Mouse (Mus musculus) Patski (cell line): ENCODE measurements around the gene Bace1. TPM values are rescaled to one million over a fixed set of nuclear protein-coding genes. Genes with fewer than 3 reads are reported as not detected.

Source experiments
- ATAC-seq: fragments of 100-300 bp; one replicate; pipeline ENCODE4 v1.8.0; 2021
- CTCF ChIA-PET: fragments of 350-600 bp; sonication (Branson Sonifier 250); formaldehyde crosslinking; loops from one replicate; lab custom pipeline; 2022; ENCODE audit warnings: inconsistent platforms; lab: Charles Lee
- POLR2A ChIA-PET: fragments of 350-600 bp; sonication (Branson Sonifier 250); formaldehyde crosslinking; loops from one replicate; lab custom pipeline; 2022; ENCODE audit warnings: antibody characterized with exemption, inconsistent platforms; lab: Charles Lee
- DNase-seq: peaks from one replicate; pipeline ENCODE4 v3.0.0-alpha.2; 2011; ENCODE audit warnings: low read depth, low spot score
- H3K27me3 ChIP-seq: fragments of 371-371 bp; one replicate; pipeline ENCODE4 v1.5.1; 2021
- CTCF ChIP-seq: fragments of 100-300 bp; IDR thresholded peaks from one replicate; pipeline ENCODE4 v1.5.1; 2021
- in situ Hi-C: fragments of 300-500 bp; cut with MboI; formaldehyde crosslinking; loops from 3 replicates; pipeline ENCODE4 v1.11.1; 2018; ENCODE audit warnings: low pct_unique_long_range_greater_than_20kb, mixed read lengths
- polyA plus RNA-seq: library from polyadenylated mRNA; unstranded; gene quantifications from one replicate; pipeline ENCODE4 v1.2.3, GENCODE M21; 2021

The Bace1 gene
- polyA plus RNA-seq, 1 experiment from 2014 or later: 23.2 TPM

DNA sequence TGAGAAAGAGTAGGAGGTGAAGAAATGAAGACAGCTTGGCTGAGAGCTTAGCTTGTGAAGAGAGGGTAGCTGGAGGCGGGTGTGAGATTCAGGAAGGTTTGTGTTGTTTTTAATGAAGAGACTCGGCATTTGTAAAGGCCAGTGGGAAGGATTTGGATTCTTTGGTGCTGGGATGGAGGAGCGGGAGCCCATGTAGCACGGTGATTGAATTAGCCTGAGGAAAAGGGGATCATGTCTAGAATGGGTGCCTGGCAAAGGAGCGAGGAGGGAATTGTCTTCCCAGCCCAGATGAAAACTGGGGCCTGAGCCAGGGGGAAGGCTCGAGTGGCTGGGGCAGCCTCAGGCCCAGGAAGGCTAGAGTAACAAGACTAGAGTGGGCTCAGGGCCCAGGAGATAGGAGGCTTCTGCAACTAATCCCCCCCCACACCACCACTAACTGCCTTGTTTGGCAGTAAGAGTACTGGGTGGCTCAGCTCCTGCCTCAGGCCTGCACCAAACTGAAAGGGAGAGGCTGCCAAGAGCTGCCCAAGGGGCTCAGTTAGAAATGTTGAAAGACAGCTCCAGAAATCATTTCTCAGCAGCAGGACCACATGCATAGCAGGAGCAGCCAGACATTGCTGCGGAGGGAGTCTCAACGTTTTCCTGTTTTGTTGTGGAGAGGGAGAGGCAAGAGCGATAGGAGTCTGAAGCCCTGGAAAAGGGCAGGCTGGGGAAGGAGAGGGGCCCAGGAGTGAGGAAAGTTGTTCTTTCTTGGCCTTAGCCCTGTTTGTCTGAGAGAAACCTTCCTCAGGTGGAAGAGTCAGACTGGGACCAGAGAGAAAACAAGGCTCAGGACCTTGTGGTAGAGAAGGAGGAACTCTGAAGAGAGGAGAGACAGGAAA lies 11.4 kb downstream of the Bace1 start:
- DNase-seq (no peak), ATAC-seq (no peak)
- ChIA-PET CTCF (interaction anchor here (1.1 kb wide), 1 partner anchor 9 kb away, joined by 3 read pairs; no protein-coding TSS in a partner anchor), POLR2A (no interaction called here)
- in situ Hi-C loops: no loop called here
- TF ChIP-seq CTCF: no peak
- H3K27me3 ChIP-seq: no peaks in the 10 kb centered on the region

DNA sequence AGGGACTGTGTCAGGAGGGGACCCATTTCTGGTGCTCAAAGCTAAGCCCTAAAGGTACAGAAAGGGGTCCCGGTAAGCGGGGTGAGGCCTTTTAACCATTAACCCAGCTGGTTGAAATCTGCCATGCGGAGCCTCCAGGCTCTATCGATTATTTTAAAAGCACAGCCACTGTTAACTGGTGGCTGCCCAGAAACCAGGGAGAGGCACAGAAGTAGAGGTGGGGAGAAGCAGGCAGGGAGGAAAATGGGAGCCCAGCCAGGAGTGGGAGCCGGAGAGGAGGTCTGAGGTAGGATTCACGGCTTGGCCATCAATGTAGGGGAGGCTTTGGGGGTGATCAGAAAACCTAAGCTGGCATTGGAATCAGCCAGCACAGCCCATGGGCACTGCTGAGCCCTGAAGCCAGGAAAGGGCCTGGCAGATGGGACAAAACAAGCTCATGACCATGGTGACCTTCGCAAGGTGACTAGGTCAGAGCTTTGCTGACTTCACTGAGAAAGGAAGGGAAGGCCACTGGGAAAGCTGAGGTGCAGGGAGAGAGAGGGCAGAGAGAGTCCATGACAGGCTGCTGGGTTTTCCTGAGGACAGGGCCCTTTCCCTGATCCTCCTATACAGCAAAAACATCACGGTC lies 12.3 kb downstream of the Bace1 start:
- ATAC-seq: no peak
- TF ChIP-seq CTCF: no peak
- no peak for DNase-seq
- no peaks in the 10 kb centered on the region for H3K27me3 ChIP-seq
- POLR2A ChIA-PET: no interaction called here
- CTCF ChIA-PET: interaction anchor here (1.1 to 1.9 kb wide), 2 partner anchors 8 to 12 kb away, joined by 3 to 6 read pairs; partner anchors contain the start of gene Bace1
- in situ Hi-C loops: no loop called here

DNA sequence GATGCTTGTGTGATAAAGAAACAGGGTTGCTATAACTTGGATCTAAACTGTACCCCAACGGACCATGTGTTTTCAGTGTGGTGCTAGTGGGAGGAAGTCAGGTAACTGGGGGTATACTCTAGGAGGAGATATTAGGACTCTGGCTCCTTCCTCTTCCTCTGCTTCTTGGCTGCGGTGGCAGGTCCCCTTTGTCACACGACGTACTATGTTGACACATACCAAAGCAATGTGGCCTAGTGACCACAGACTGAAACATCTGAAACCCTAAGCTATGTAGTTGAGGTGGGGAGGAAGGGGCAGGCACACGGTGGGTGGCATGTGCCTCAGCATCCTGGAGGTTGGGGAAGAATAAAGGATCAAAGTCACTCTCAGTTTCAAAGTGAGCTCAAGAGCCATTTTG lies 12.9 kb downstream of the Bace1 start:
- in situ Hi-C loops: no loop called here
- DNase-seq (no peak), ATAC-seq (no peak)
- POLR2A ChIA-PET: no interaction called here
- no peaks in the 10 kb centered on the region for H3K27me3 ChIP-seq
- CTCF ChIA-PET: interaction anchor here (1.9 kb wide), 1 partner anchor 13 kb away, joined by 6 read pairs; the partner anchor contains the start of gene Bace1
- no peak for TF ChIP-seq CTCF

DNA sequence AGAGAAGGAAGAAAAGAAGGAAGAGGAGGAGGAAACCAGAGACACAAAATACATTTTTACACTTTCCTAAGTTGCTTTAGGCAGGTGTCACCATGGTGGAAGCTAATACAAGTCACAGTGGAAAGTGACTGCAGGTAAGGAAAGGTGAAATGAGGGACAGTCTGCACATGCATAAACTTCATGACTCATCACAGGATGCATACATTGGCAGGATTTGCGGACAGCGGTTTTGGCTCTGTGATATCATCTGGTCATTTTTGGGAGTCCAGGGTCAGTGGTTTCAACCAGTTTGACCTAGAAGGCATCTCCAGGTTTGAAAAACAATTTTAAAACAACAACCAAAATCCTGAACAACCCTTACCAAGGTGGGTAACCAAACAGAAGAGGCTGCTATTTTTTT lies 13.4 kb downstream of the Bace1 start:
- CTCF ChIA-PET: interaction anchor here (1.9 kb wide), 1 partner anchor 13 kb away, joined by 6 read pairs; the partner anchor contains the start of gene Bace1
- in situ Hi-C loops: no loop called here
- POLR2A ChIA-PET: no interaction called here
- no peaks in the 10 kb centered on the region for H3K27me3 ChIP-seq
- no peak for DNase-seq
- no peak for TF ChIP-seq CTCF
- no peak for ATAC-seq

DNA sequence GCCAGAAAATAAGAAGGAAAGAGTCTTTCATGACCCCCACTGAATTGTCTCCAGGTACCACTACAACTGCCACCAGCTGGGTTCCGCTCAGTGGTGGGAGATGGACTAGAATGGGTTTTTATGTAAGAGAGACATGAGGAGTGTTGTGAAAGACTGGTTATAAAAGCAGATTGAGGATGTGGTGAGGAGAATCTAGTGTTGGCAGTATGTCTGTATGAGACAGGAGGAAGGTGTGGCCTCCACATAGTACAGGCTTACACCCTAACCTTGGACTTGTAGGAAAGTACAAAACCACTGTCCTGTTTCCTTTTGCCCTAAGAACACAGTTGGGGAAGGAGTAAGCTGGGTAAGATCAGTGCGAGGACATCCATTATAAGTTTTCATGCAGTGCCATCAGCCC lies 15.3 kb downstream of the Bace1 start:
- ChIA-PET POLR2A (interaction anchor here (0.6 kb wide), 1 partner anchor 12 kb away, joined by 3 read pairs; no protein-coding TSS in a partner anchor), CTCF (no interaction called here)
- DNase-seq: no peak
- no peaks in the 10 kb centered on the region for H3K27me3 ChIP-seq
- TF ChIP-seq CTCF: no peak
- ATAC-seq: no peak
- in situ Hi-C loops: no loop called here

DNA sequence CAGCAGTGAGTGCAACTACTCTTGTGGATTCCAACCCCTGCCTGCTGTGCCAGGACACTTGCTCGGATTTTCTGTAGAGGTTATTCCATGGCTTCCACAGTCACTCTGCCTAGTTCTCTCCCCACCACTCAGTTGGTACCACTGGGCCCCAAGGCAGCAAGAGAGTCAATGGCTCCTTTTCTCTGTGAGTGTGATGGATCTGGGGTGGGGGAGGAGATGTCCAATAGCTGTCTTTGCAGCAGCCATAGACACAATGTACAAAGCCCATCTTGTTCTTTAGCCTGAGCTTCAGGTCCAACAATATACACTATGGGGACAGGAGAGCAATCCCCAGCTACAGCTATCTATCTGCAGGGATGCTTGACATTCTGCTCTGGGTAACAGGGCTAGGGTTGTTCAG lies 15.8 kb downstream of the Bace1 start:
- in situ Hi-C loops: no loop called here
- ChIA-PET CTCF (no interaction called here), POLR2A (interaction anchor here (0.6 kb wide), 1 partner anchor 12 kb away, joined by 3 read pairs; no protein-coding TSS in a partner anchor)
- H3K27me3 ChIP-seq: no peaks in the 10 kb centered on the region
- no peak for DNase-seq
- TF ChIP-seq CTCF: no peak
- ATAC-seq: no peak

DNA sequence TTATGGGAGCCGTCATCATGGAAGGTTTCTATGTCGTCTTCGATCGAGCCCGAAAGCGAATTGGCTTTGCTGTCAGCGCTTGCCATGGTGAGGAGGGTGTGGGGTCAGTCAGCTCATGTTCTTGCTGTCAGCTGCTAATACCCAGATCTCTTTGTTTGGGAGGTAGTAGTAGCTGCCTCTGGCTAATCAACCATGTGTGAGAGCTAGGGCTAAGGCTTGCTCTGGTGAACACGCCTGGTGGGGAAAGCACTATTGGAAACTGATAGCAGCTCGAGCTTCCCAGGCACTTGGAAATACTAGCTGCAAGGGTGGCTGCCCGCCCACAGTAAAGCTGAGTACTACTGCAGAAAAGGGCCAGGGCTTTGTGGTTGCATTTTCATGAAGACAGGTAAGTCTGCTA lies 21.0 kb downstream of the Bace1 start:
- no peak for ATAC-seq
- in situ Hi-C loops: no loop called here

DNA sequence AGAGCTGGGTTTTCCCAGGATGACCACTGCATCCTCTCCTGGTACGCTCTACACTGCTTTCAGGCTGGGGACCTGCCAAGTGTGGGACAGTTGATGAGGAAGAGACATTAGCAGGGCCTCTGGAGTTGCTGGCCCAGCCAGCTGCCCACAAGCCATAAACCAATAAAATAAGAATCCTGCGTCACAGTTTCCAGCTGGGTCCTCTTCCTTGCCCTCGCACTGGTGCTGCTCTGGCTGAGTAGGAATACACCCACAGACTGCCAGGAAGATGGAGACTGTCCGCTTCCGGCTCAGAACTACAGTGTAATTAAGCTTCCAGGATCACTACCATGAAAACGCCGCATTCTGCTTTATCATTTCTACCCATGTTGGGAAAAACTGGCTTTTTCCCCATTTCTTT lies 23.4 kb downstream of the Bace1 start:
- ATAC-seq: no peak
- TF ChIP-seq CTCF: no peak
- H3K27me3 ChIP-seq: no peaks in the 10 kb centered on the region
- ChIA-PET CTCF (interaction anchor here (0.7 kb wide), 2 partner anchors 12 to 67 kb away, joined by 3 read pairs; no protein-coding TSS in a partner anchor), POLR2A (interaction anchor here (0.7 kb wide), 1 partner anchor 84 kb away, joined by 4 read pairs; no protein-coding TSS in a partner anchor)
- DNase-seq: no peak
- in situ Hi-C loops: no loop called here

More for the DNA sequence above, 21.0 kb downstream of the Bace1 start:
- CTCF ChIA-PET: interaction anchor here (0.8 to 1.4 kb wide), 4 partner anchors 9 to 28 kb away, joined by 3 to 4 read pairs (median 3); no protein-coding TSS in a partner anchor
- DNase-seq: no peak
- no peaks in the 10 kb centered on the region for H3K27me3 ChIP-seq
- POLR2A ChIA-PET: no interaction called here
- no peak for TF ChIP-seq CTCF

DNA sequence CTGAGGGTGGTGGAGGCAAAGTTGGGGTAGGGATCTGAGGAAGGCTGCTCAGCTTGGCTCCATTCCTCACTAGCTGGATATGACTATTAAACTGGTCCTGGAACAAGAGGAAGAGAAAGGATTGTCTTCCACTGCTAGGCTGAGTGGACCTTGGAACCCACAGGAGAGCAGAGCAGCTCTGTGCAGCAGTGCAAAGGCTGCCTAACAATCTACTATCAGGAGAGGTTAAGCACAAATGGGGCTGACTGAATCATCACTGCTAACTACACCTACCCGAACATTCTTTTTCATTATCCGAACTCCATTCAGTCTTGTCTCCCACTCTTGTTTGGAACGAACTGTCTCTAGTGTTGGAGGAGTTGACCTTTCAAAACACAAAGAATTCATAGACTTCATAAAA lies 30.8 kb downstream of the Bace1 start:
- ATAC-seq (no peak), DNase-seq (no peak)
- H3K27me3 ChIP-seq: no peaks in the 10 kb centered on the region
- CTCF ChIA-PET: no interaction called here
- POLR2A ChIA-PET: no interaction called here
- no peak for TF ChIP-seq CTCF
- in situ Hi-C loops: no loop called here

DNA sequence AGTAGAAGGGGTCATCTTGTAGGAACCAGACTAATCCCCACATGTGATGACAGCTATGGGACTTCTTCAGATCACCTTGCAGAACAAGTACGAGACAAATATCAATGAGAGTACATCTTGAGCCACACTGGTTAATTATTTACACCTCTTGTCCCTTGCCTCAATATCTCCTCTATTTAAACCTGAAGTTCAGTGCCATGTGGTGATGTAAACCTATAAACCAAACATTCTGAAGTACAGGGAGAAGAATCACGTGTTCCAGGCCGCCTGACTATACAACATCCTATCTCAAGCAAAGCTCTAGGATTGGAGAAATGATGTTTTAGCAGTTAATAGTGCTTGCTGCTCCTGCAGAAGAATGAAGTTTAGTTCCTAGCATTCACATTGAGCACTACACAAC lies 31.9 kb downstream of the Bace1 start:
- DNase-seq (no peak), ATAC-seq (no peak)
- in situ Hi-C loops: no loop called here
- CTCF ChIA-PET: no interaction called here
- TF ChIP-seq CTCF: no peak
- H3K27me3 ChIP-seq: no peaks in the 10 kb centered on the region
- POLR2A ChIA-PET: no interaction called here
